Mouse (Mus musculus): ENCODE measurements around the gene Apol7a.

Apol7a gene

DNA sequence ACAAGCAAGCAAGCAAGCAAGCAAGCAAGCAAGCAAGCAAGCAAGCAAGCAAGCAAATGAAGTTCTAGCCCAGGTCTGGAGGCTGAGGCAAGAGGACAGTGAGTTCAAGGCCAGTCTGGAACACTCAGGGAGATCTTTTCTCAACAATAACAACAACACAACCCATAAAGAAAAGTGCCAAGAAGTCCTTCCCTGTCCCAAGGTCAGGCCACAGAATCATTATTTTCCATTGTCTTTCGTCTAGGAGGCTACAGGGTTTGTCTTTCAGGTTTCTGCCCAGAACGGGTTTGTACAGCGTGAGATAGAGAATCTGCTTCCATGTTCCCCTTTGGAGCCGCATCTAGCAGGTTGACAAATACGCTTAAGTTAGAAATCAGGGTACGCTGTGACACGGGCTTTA is 48.8 kb downstream of the Apol7a start:
- no peak for DNase-seq (ENCODE audit: low read depth in 2 of 2, low spot score in 2 of 2)

DNA sequence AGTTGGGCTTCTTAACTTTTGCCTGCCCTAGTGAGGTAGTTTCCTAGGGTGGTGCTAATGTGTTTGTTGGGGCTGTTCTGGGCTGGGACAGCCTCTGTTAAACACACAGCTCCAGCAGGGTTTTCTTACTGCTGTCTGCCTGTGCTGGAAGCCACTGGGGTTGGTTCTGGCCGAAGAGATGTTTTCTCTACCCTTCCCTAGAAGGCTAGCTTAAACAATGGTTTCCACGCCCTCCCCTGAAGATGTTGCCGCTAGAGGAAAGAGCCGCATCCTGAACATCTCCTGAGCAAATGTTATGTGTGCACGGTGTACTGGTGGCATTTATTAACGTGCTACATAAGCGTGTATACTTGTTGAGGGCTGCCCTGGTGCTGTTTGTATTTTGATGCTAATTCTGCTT is 50.8 kb downstream of the Apol7a start:
- DNase-seq (ENCODE audit: low read depth in 2 of 2, low spot score in 2 of 2), result no peak

DNA sequence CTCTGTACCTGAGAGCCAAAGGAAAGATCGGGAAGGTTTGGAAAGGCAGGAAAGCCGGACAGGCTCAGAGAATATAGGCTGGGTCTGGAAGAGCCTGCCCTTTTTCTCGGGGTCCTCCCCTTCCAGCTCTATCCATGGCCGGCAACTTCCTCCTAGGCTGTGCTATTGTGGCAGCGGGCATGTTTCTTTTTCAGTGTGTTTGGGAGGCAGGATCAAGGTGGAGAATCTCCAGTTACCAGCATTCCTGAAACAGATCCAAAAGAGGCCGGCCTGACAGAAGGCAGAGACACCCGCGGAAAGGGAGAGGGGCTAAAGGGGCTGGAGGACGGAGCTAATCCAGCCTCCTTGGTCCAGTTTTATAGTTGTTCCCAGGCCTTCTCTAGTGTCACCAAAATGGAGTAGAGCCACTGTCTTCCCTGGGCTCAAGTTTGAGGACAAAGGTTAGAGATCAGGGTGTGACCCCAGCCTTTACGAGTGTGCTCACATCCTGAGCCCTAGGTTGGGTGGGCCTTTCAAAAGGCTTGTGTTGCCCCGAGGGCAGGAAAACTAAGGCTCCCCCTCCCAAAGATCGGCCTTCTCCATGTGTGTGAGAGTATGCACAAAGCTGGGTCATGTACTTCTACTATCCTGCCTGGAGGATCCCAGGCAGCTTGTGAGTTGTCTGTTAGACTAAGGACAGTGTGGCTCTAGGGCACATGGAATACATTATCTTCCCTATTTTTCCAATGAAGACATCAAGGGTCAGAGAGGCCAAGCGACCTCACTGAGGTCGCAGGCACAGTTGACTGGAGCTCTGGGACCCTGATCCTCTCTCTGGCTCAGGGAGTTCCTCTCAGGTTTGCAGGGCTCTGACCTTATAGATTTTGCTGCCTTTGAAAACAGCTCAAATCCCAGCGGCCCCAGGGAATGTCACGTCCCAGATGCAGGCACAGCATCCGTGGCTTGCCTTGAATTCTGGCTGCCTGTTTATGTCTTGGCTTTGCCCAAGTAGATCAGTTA is 54.5 kb downstream of the Apol7a start:
- no peak for DNase-seq (ENCODE audit: low read depth in 2 of 2, low spot score in 2 of 2)

DNA sequence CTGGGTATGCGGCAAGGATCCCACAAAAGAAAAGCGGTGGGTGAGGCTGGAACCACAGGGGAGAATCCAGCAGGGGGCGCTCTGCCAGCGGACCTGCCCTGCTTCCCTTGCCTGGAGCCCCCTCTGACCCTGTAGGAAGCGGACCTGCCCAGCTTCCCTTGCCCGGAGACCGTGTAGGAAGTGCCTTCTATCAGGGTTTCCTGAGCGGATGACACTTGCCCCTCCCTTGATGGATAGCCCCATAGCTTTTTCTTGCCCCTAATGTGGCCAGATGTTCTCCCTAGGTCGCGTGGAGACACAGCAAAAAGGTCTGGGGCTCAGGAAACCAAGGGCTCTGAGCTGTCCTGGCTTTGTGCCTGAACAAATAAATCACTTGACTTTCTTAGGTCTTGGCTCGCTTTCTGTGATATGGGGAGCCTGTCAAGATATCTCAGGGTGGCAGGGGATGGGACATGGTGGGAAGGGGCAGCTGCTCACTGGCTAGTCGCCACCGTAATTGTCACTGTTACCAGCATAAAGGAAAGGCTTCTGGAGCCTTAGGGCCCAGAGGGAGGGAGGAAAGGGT is 55.3 kb downstream of the Apol7a start:
- DNase-seq (ENCODE audit: low read depth in 2 of 2, low spot score in 2 of 2), result peak; percentile 10 to 27

DNA sequence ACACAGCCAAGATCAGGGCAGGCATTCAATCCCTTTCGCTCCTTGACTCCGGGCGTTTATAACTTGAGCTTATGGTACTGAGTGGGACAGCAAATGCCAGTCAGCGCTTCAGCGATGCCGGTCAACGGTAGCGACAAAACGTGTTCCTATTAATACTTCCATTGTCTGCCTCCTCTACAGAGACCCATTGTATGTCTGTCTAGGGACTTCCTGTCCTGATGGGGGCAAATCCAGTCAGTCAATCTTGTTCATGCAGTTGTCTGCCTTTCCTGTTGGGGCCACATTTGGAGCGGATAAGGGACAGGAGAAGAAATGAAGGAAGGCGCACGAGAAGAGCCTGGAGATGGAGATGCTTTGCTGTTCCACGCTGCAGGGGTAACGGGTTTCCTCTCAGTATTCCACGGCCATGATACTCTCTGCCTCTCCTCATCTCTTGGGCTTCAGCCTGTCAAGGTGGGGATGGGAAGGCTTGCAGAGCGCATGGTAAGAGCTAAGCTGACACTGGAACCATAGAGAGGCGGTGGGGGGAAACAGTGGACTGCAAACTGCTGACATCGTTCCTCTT is 55.9 kb downstream of the Apol7a start:
- no peak for DNase-seq (ENCODE audit: low read depth in 2 of 2, low spot score in 2 of 2)

DNA sequence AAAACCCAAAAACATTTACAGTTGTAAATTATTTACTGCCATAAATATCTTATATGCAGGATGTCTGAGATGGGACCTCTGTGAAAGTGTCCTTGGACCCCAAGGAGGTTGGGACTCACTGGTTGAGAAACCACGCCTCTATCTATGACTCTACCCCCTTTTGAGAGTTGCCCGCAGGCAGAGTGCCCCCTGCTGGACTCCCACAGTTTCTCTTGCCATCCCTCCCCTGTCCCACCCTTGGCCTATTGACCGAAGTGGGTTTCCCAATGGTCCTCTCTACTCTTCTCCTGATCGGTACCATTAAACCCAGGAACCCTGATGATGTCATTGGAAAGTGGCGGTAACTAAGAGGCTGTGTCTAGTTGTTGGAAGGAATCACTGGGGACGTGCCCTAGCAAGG is 56.9 kb downstream of the Apol7a start:
- no peak for DNase-seq (ENCODE audit: low read depth in 2 of 2, low spot score in 2 of 2)

DNA sequence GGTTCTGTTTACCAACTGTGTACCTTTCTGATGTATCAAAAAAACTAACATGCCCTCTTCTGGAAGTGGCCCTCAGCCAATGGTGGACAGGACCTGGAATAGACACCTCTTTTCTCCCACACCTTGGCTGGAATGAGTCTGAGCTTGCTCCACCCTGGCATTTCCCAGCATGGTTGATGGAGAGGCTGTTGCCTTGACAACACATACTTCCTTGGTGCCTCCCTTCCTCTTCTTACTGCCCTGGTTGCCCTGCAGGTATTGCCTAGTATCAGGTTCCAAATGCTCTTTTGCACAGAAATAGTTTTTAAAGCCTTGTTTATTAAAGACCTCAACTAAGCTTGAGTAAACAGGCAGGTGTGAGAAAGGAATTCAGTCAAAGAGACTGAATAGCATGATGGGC is 58.3 kb downstream of the Apol7a start:
- no peak for DNase-seq (ENCODE audit: low read depth in 2 of 2, low spot score in 2 of 2)

DNA sequence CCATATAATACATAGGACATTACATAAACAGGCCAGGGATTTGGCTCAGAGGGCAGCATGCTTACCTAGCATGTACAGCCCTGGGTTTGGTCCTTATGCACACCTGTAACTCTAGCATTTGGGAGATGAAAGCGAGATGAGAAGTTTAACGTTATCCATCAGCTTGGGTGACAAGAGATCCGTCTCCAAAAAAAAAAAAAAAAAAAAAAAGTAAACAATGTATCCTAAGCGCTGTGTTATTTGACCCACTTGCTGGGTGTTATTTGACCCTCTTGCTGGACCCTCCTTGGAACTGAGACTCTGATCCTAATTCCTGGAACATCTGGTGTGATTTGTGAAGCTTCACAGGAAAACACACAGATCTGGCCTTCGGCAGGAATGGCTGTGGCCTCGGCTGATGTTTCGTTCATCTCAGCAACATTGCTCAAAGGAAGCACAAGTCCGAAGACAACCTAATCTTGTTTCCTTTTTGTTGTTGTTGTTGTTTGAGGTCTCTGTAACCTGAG is 59.9 kb downstream of the Apol7a start:
- no peak for DNase-seq (ENCODE audit: low read depth in 2 of 2, low spot score in 2 of 2)

DNA sequence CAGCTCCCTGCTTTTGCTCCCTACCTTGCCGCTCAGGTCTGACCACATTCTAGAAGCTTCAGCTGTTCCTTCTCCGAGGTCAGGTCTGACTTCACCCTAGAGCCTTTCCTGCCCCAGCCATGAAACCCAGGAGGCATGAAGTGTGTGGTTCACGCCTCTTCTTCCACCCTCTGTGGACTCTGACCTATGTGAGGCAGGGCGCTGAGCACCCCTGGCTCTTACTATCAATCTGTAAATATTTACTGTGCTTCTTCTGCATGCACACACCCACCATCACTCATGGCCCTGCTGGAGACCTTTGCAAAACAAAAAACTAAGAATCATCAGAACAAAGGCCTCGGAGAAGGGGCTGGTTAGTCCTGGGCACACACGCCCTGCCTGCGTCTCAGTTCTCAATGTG is 60.5 kb downstream of the Apol7a start:
- no peak for DNase-seq (ENCODE audit: low read depth in 2 of 2, low spot score in 2 of 2)

Data from CD8-positive naive resting alpha-beta T cell, adult 2 months (primary cell).